Mouse (Mus musculus) CD8-positive naive resting alpha-beta T cell, adult 57 days (primary cell): Measurements from ENCODE around the gene Foxf1. TPM values are rescaled to one million over a fixed set of nuclear protein-coding genes. Genes with fewer than 3 reads are reported as not detected.

Experiments used
- total RNA-seq: library from RNA; stranded (reverse); gene quantifications from one replicate; pipeline ENCODE4 v1.2.4, GENCODE M21; 2023

Gene Foxf1
- total RNA-seq, result not detected

GRCm38 (mm10) chr8:121084210-121084951 is at the start of gene Foxf1:
TSS of gene Foxf1 (plus strand) at chr8:121084386.

GRCm38 (mm10) chr8:121107668-121108656 is 23.8 kb downstream of the Foxf1 start, which contains the start of gene Mthfsd:
TSS of gene Mthfsd (minus strand) at chr8:121108392.

GRCm38 (mm10) chr8:121115948-121116347 is 31.8 kb downstream of the Foxf1 start, which contains the start of gene Foxc2:
TSS of gene Foxc2 (plus strand) at chr8:121116171.

GRCm38 (mm10) chr8:121127756-121128375 is 43.7 kb downstream of the Foxf1 start, which contains the start of gene Foxl1:
TSS of gene Foxl1 (plus strand) at chr8:121127940.

Other genes with a start within 250 kb of the Foxf1 start
- gene Mthfsd, start 24.0 kb downstream of the Foxf1 start, total RNA-seq, result 17.2 TPM
- gene Foxc2, start 31.8 kb downstream of the Foxf1 start, total RNA-seq, result not detected
- not detected for gene Foxl1, start 43.6 kb downstream of the Foxf1 start, total RNA-seq